Mouse (Mus musculus): Measurements from ENCODE around the gene Pdzd8. TPM values are rescaled to one million over a fixed set of nuclear protein-coding genes. Genes with fewer than 3 reads are reported as not detected.

The Pdzd8 gene
- total and polyA plus RNA-seq, 2 experiments from 2014 or later, result 10.8 to 42.6 TPM

DNA sequence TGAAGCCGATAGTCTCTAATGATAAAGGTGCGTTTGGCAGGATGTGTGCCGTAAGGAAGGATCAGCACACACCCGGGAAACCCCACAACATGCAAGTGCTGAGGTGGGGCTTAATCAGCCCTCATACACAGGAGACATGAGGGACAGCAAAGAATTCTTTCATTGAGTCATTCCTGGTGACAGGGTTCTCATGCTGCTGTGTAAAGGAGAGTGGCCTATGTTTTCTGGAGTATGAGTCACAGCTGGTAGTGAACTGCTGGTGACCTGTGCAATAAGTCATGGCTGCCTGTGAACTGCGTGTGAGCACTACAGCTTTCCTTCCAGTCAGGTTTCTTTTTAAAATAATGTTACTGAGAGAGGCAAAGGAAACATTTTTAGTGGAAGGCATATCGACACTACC, 55.8 kb downstream of the Pdzd8 start:
- H3K36me3 ChIP-seq (ENCODE audit: insufficient read depth, low read length), result no peaks in the 10 kb centered on the region
- no peaks in the 10 kb centered on the region for H3K27me3 ChIP-seq (ENCODE audit: insufficient read depth, low read length)
- H3K4me2 ChIP-seq (ENCODE audit: low read depth, low read length), result no peak overlapping the region
- ATAC-seq, result no peak
- H3K9ac ChIP-seq (replicated peaks; ENCODE audit: low read length), result no peak overlapping the region
- no peak overlapping the region for H3K27ac ChIP-seq
- no peak overlapping the region for H3K4me3 ChIP-seq (ENCODE audit: low read length)
- no peaks in the 10 kb centered on the region for H3K9me3 ChIP-seq (ENCODE audit: low read length)
- no peak for DNase-seq (ENCODE audit: low spot score)
- no peak for TF ChIP-seq CTCF (IDR thresholded peaks at IDR 0.05; ENCODE audit: low read depth)
- H3K4me1 ChIP-seq (ENCODE audit: insufficient read depth, low read length), result no peaks in the 10 kb centered on the region
- WGBS, result 83% methylated on average over 6 of the region's 6 CpGs

GRCm38 (mm10) chr19:59289042-59289441, 56.5 kb downstream of the Pdzd8 start:
- no peak for TF ChIP-seq CTCF (IDR thresholded peaks at IDR 0.05; ENCODE audit: low read depth)
- no peak overlapping the region for H3K4me3 ChIP-seq (ENCODE audit: low read length)
- H3K36me3 ChIP-seq (ENCODE audit: insufficient read depth, low read length), result no peaks in the 10 kb centered on the region
- no peak overlapping the region for H3K4me2 ChIP-seq (ENCODE audit: low read depth, low read length)
- H3K27ac ChIP-seq, result no peak overlapping the region
- no peak for ATAC-seq
- no peak overlapping the region for H3K9ac ChIP-seq (replicated peaks; ENCODE audit: low read length)
- H3K4me1 ChIP-seq (ENCODE audit: insufficient read depth, low read length), result no peaks in the 10 kb centered on the region
- DNase-seq (ENCODE audit: low spot score), result no peak
- no peaks in the 10 kb centered on the region for H3K9me3 ChIP-seq (ENCODE audit: low read length)
- no peaks in the 10 kb centered on the region for H3K27me3 ChIP-seq (ENCODE audit: insufficient read depth, low read length)

- WGBS, result 84% methylated on average over 3 of the region's 3 CpGs
- no peak for ATAC-seq
- DNase-seq (ENCODE audit: low spot score), result no peak
- Histone ChIP-seq H3K27me3 (ENCODE audit: insufficient read depth, low read length) (no peaks in the 10 kb centered on the region), H3K4me2 (ENCODE audit: low read depth, low read length) (no peak overlapping the region), H3K4me1 (ENCODE audit: insufficient read depth, low read length) (no peaks in the 10 kb centered on the region), H3K9me3 (ENCODE audit: low read length) (no peaks in the 10 kb centered on the region), H3K9ac (replicated peaks; ENCODE audit: low read length) (no peak overlapping the region), H3K27ac (no peak overlapping the region), H3K4me3 (ENCODE audit: low read length) (no peak overlapping the region), H3K36me3 (ENCODE audit: insufficient read depth, low read length) (no peaks in the 10 kb centered on the region)
- TF ChIP-seq CTCF (IDR thresholded peaks at IDR 0.05; ENCODE audit: low read depth), result no peak
Measured at GRCm38 (mm10) chr19:59282001-59282400, 63.6 kb downstream of the Pdzd8 start.

DNA sequence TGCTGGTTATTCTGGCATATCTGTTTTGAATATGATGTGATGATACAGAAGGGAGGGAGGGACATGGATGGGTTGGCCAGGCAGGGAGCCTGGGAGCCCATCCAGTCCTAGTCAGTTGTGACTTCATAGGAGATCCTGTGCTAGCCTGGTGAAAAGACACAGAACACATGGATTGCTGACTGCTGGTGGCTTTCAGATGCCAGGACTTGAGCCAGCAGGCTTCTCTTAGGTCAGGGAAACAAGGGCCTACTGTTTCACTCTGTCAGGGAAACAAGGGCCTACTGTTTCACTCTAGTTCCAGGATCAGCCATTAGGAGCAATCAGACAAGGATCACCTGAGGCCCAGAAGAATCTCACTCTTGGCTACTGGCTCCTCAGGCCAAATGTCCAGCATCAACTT, 64.7 kb downstream of the Pdzd8 start:
- DNase-seq (ENCODE audit: low spot score) (peak; percentile 16), ATAC-seq (peak; percentile 29; the same call in 1 of the 2 replicates)
- Histone ChIP-seq H3K9ac (replicated peaks; ENCODE audit: low read length) (no peak overlapping the region), H3K4me2 (ENCODE audit: low read depth, low read length) (no peak overlapping the region), H3K4me3 (ENCODE audit: low read length) (no peak overlapping the region), H3K9me3 (ENCODE audit: low read length) (no peaks in the 10 kb centered on the region), H3K27ac (no peak overlapping the region), H3K36me3 (ENCODE audit: insufficient read depth, low read length) (no peaks in the 10 kb centered on the region), H3K27me3 (ENCODE audit: insufficient read depth, low read length) (no peaks in the 10 kb centered on the region), H3K4me1 (ENCODE audit: insufficient read depth, low read length) (no peaks in the 10 kb centered on the region)
- no peak for TF ChIP-seq CTCF (IDR thresholded peaks at IDR 0.05; ENCODE audit: low read depth)

DNA sequence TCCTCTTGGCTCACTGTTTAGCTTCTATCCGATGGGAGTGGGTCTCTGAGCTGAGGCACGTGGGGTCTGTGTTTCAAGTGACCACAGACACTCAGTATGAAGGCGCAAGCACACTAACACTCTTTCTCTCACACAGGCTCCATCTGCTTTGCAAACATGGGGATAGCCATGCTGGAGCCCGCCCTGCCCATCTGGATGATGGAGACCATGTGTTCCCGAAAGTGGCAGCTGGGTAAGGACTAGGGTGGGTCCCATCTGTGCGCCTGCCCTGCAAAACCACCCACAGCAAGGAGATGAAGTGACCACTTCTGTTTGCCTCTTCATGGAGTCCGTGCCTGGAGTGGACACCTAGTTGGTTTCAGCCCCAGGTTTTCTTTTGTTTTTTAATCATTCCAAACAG, 69.2 kb downstream of the Pdzd8 start:
- Histone ChIP-seq H3K27ac (no peak overlapping the region), H3K27me3 (ENCODE audit: insufficient read depth, low read length) (no peaks in the 10 kb centered on the region), H3K9me3 (ENCODE audit: low read length) (no peaks in the 10 kb centered on the region), H3K9ac (replicated peaks; ENCODE audit: low read length) (no peak overlapping the region), H3K4me2 (ENCODE audit: low read depth, low read length) (no peak overlapping the region), H3K36me3 (ENCODE audit: insufficient read depth, low read length) (no peaks in the 10 kb centered on the region), H3K4me3 (ENCODE audit: low read length) (no peak overlapping the region), H3K4me1 (ENCODE audit: insufficient read depth, low read length) (no peaks in the 10 kb centered on the region)
- DNase-seq (ENCODE audit: low spot score) (no peak), ATAC-seq (no peak)
- TF ChIP-seq CTCF (IDR thresholded peaks at IDR 0.05; ENCODE audit: low read depth), result no peak
- WGBS, result 67% methylated on average over 7 of the region's 7 CpGs

GRCm38 (mm10) chr19:59273190-59273589, 72.4 kb downstream of the Pdzd8 start:
- Histone ChIP-seq H3K9ac (replicated peaks; ENCODE audit: low read length) (no peak overlapping the region), H3K4me2 (ENCODE audit: low read depth, low read length) (no peak overlapping the region), H3K4me3 (ENCODE audit: low read length) (no peak overlapping the region), H3K36me3 (ENCODE audit: insufficient read depth, low read length) (no peaks in the 10 kb centered on the region), H3K27me3 (ENCODE audit: insufficient read depth, low read length) (no peaks in the 10 kb centered on the region), H3K9me3 (ENCODE audit: low read length) (no peaks in the 10 kb centered on the region), H3K27ac (no peak overlapping the region), H3K4me1 (ENCODE audit: insufficient read depth, low read length) (no peaks in the 10 kb centered on the region)
- no peak for TF ChIP-seq CTCF (IDR thresholded peaks at IDR 0.05; ENCODE audit: low read depth)
- ATAC-seq (no peak), DNase-seq (ENCODE audit: low spot score) (no peak)
- 83% methylated on average over 7 of the region's 7 CpGs for WGBS

DNA sequence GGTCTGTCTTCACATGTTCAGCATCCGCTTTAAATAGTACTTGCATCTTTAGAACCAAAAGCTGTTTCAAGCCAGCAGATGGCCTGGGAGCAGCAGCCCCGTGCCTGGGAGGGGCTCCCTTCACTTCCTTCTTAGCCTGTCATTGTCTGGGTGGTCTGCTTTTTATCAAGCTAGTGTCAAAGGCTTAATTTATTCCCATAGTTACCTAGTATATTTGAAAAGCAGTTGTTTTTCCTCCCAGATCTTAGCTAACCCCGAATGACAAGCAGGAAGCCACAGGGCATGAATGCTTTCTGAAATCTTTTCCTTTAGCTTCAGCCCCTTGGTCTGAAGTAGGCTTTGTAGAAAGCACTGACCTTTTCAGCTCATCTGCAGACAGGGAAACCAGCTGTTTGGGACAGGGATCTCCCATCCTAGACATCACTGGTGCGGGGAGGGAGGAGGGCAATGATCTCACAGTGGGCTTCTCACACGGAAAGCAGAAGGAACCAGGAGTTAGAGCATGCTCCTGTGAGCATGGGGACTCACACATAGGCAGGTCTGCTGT, 78.1 kb downstream of the Pdzd8 start:
- ATAC-seq (peak; percentile 59; the same call in 1 of the 2 replicates), DNase-seq (ENCODE audit: low spot score) (peak; percentile 46)
- TF ChIP-seq CTCF (IDR thresholded peaks at IDR 0.05; ENCODE audit: low read depth), result peak; percentile 13; the same call in 1 of the 2 replicates
- Histone ChIP-seq H3K4me3 (ENCODE audit: low read length) (no peak overlapping the region), H3K4me1 (ENCODE audit: insufficient read depth, low read length) (peaks cover 7% of the 10 kb centered on the region; the same call in 1 of the 2 replicates), H3K27me3 (ENCODE audit: insufficient read depth, low read length) (0 out of 2 replicates have a peak, but pooled peaks cover 3% of the 10 kb centered on the region), H3K4me2 (ENCODE audit: low read depth, low read length) (no peak overlapping the region), H3K9ac (replicated peaks; ENCODE audit: low read length) (no peak overlapping the region), H3K36me3 (ENCODE audit: insufficient read depth, low read length) (no peaks in the 10 kb centered on the region), H3K9me3 (ENCODE audit: low read length) (no peaks in the 10 kb centered on the region), H3K27ac (no peak overlapping the region)
- WGBS, result 10% methylated on average over 5 of the region's 5 CpGs
